Mouse (Mus musculus): ENCODE measurements around the gene Gm4763. TPM values are rescaled to one million over a fixed set of nuclear protein-coding genes. Genes with fewer than 3 reads are reported as not detected.
"Not testable (repeated sequence)": the region's sequence is repeated elsewhere in the genome, so short reads cannot be mapped to it uniquely, and the experiment has no call there.

Gene Gm4763
- total and polyA plus RNA-seq, 3 experiments, result not detected

- no peaks in the 10 kb centered on the region for H3K9me3 ChIP-seq (replicated peaks)
- no peak for TF ChIP-seq POLR2AphosphoS5 (IDR thresholded peaks at IDR 0.05; ENCODE audit: insufficient replicate concordance, low read depth, low read length)
- TF ChIP-seq CTCF (IDR thresholded peaks at IDR 0.05; ENCODE audit: low read depth, low read length), result no peak
- TF ChIP-seq GATA2 (IDR thresholded peaks at IDR 0.05; ENCODE audit: borderline replicate concordance, low read depth, low read length), result no peak
- TF ChIP-seq GATA1 (IDR thresholded peaks at IDR 0.05; ENCODE audit: borderline replicate concordance, low read length), result no peak
- TF ChIP-seq TAL1 (conservative IDR thresholded peaks at IDR 0.05; ENCODE audit: low read depth, low read length), result no peak
- H3K4me3 ChIP-seq (ENCODE audit: low read depth, low read length), result no peak overlapping the region
- H3K4me1 ChIP-seq (ENCODE audit: insufficient read depth, low read depth, low read length), result no peaks in the 10 kb centered on the region
- no peaks in the 10 kb centered on the region for H3K27me3 ChIP-seq (ENCODE audit: insufficient read depth, low read length)
- H3K36me3 ChIP-seq (replicated peaks), result no peaks in the 10 kb centered on the region
- ATAC-seq (ENCODE audit: extremely low read depth, insufficient number of reproducible peaks, low FRiP score, poor library complexity, severe bottlenecking) (no peak), DNase-seq (ENCODE audit: low spot score) (no peak)
These were observed 11.7 kb downstream of the Gm4763 start for GRCm38 (mm10) chr7:24715039-24715438.

- Histone ChIP-seq H3K4me3 (ENCODE audit: low read depth, low read length) (no peak within 1 kb of the TSS), H3K9me3 (replicated peaks) (no peaks in the 10 kb centered on the region), H3K36me3 (replicated peaks) (no peaks in the 10 kb centered on the region), H3K27me3 (ENCODE audit: insufficient read depth, low read length) (0 out of 2 replicates have a peak, but pooled peaks cover 4% of the 10 kb centered on the region), H3K4me1 (ENCODE audit: insufficient read depth, low read depth, low read length) (no peaks in the 10 kb centered on the region)
- DNase-seq (ENCODE audit: low spot score) (no peak), ATAC-seq (ENCODE audit: extremely low read depth, insufficient number of reproducible peaks, low FRiP score, poor library complexity, severe bottlenecking) (no peak)
- no peak for TF ChIP-seq CTCF (IDR thresholded peaks at IDR 0.05; ENCODE audit: low read depth, low read length)
- TF ChIP-seq GATA1 (IDR thresholded peaks at IDR 0.05; ENCODE audit: borderline replicate concordance, low read length), result no peak
- no peak for TF ChIP-seq TAL1 (conservative IDR thresholded peaks at IDR 0.05; ENCODE audit: low read depth, low read length)
- TF ChIP-seq POLR2AphosphoS5 (IDR thresholded peaks at IDR 0.05; ENCODE audit: insufficient replicate concordance, low read depth, low read length), result no peak
- no peak for TF ChIP-seq GATA2 (IDR thresholded peaks at IDR 0.05; ENCODE audit: borderline replicate concordance, low read depth, low read length)
These were observed 17.8 kb downstream of the Gm4763 start, which contains the start of gene BC049730 for GRCm38 (mm10) chr7:24708832-24709292. Gene BC049730, plus strand, starts transcription at chr7:24709242.

DNA sequence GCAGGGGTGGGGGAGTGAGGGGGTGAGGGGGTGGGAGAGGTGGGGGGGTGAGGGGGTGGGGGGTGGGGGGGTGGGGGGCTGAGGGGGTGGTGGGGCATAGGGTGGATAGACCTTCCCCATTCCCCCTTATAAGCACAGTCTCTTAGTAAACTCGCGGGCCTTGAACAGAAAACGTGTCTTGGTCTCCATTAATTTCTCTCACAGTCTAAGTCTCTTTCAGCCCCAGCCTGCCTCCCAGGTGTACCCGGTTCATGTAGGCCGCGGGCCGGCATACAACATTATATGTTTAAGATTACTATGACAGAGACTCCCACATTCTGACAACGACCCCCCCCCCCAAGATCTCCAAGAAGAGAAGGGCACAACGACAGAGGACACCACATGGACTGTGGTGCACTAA is 23.9 kb downstream of the Gm4763 start:
- H3K4me3 ChIP-seq (ENCODE audit: low read depth, low read length); ATAC-seq (ENCODE audit: extremely low read depth, insufficient number of reproducible peaks, low FRiP score, poor library complexity, severe bottlenecking); H3K36me3 ChIP-seq (replicated peaks); H3K9me3 ChIP-seq (replicated peaks); H3K27me3 ChIP-seq (ENCODE audit: insufficient read depth, low read length); DNase-seq (ENCODE audit: low spot score); H3K4me1 ChIP-seq (ENCODE audit: insufficient read depth, low read depth, low read length): not testable (repeated sequence)

DNA sequence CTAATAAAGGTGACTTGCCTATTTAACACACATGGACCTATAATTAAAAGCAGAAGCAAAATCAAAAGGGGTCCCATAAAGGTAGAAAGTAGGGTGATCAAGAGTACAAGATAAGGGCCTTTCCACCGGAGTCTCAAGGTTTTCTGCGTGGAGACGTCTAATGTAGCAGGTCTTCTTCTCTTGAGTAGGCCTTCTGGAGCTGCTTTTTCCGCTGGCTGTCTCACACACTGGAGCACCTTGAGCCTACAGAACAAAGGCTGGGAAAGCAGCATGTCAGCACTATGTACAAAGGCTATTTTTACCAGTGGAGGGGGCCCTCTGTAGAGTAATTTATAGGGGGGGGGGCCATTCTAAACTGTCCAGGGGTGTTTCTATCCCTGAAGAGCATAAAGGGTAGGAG is 28.8 kb downstream of the Gm4763 start:
- H3K4me3 ChIP-seq (ENCODE audit: low read depth, low read length); H3K36me3 ChIP-seq (replicated peaks); H3K4me1 ChIP-seq (ENCODE audit: insufficient read depth, low read depth, low read length); H3K27me3 ChIP-seq (ENCODE audit: insufficient read depth, low read length); H3K9me3 ChIP-seq (replicated peaks); ATAC-seq (ENCODE audit: extremely low read depth, insufficient number of reproducible peaks, low FRiP score, poor library complexity, severe bottlenecking); DNase-seq (ENCODE audit: low spot score): not testable (repeated sequence)

GRCm38 (mm10) chr7:24692693-24693092 is 34.0 kb downstream of the Gm4763 start:
- H3K4me1 ChIP-seq (ENCODE audit: insufficient read depth, low read depth, low read length); H3K4me3 ChIP-seq (ENCODE audit: low read depth, low read length); H3K9me3 ChIP-seq (replicated peaks); DNase-seq (ENCODE audit: low spot score); H3K27me3 ChIP-seq (ENCODE audit: insufficient read depth, low read length); ATAC-seq (ENCODE audit: extremely low read depth, insufficient number of reproducible peaks, low FRiP score, poor library complexity, severe bottlenecking); H3K36me3 ChIP-seq (replicated peaks): not testable (repeated sequence)

- not testable (repeated sequence) for ATAC-seq (ENCODE audit: extremely low read depth, insufficient number of reproducible peaks, low FRiP score, poor library complexity, severe bottlenecking); H3K36me3 ChIP-seq (replicated peaks); H3K9me3 ChIP-seq (replicated peaks)
These were observed 39.2 kb downstream of the Gm4763 start for GRCm38 (mm10) chr7:24687519-24687918.

DNA sequence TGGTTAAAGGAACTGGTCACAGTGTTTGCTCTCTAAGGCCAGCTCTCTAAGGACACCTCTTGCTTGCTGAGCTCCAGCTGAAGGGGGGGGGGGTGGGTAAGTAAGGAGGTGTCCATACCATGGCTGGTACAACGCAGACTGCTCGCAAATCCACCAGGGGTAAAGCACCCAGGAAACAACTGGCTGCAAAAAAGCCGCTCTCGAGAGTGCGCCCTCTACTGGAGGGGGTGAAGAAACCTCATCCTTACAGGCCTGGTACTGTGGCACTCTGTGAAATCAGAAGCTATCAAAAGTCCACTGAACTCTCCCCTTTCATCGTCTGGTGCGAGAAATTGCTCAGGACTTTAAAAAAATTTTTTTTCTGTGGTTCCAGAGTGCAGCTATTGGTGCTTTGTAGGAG is 42.6 kb downstream of the Gm4763 start:
- not testable (repeated sequence) for H3K27me3 ChIP-seq (ENCODE audit: insufficient read depth, low read length); ATAC-seq (ENCODE audit: extremely low read depth, insufficient number of reproducible peaks, low FRiP score, poor library complexity, severe bottlenecking); H3K4me3 ChIP-seq (ENCODE audit: low read depth, low read length); H3K4me1 ChIP-seq (ENCODE audit: insufficient read depth, low read depth, low read length); H3K36me3 ChIP-seq (replicated peaks); H3K9me3 ChIP-seq (replicated peaks); DNase-seq (ENCODE audit: low spot score)

More at GRCm38 (mm10) chr7:24687519-24687918, 39.2 kb downstream of the Gm4763 start:
- not testable (repeated sequence) for DNase-seq (ENCODE audit: low spot score); H3K27me3 ChIP-seq (ENCODE audit: insufficient read depth, low read length); H3K4me1 ChIP-seq (ENCODE audit: insufficient read depth, low read depth, low read length); H3K4me3 ChIP-seq (ENCODE audit: low read depth, low read length)

- Histone ChIP-seq H3K27me3 (ENCODE audit: insufficient read depth, low read length) (no peaks in the 10 kb centered on the region; the same call in 1 of the 2 replicates), H3K4me3 (ENCODE audit: low read depth, low read length) (no peak within 1 kb of the TSS), H3K4me1 (ENCODE audit: insufficient read depth, low read depth, low read length) (no peaks in the 10 kb centered on the region), H3K9me3 (replicated peaks) (no peaks in the 10 kb centered on the region), H3K36me3 (replicated peaks) (no peaks in the 10 kb centered on the region)
- no peak for ATAC-seq (ENCODE audit: extremely low read depth, insufficient number of reproducible peaks, low FRiP score, poor library complexity, severe bottlenecking)
- DNase-seq (ENCODE audit: low spot score), result no peak
- TF ChIP-seq GATA2 (IDR thresholded peaks at IDR 0.05; ENCODE audit: borderline replicate concordance, low read depth, low read length) (no peak), POLR2AphosphoS5 (IDR thresholded peaks at IDR 0.05; ENCODE audit: insufficient replicate concordance, low read depth, low read length) (no peak), GATA1 (IDR thresholded peaks at IDR 0.05; ENCODE audit: borderline replicate concordance, low read length) (no peak), CTCF (IDR thresholded peaks at IDR 0.05; ENCODE audit: low read depth, low read length) (no peak), TAL1 (conservative IDR thresholded peaks at IDR 0.05; ENCODE audit: low read depth, low read length) (no peak)
These were observed 50.1 kb downstream of the Gm4763 start, which contains the start of gene Tex101 for GRCm38 (mm10) chr7:24676575-24676974. Gene Tex101, minus strand, starts transcription at chr7:24676675.

Data from G1E (cell line).